Mouse (Mus musculus): ENCODE results near the gene Hoxd4.

DNA sequence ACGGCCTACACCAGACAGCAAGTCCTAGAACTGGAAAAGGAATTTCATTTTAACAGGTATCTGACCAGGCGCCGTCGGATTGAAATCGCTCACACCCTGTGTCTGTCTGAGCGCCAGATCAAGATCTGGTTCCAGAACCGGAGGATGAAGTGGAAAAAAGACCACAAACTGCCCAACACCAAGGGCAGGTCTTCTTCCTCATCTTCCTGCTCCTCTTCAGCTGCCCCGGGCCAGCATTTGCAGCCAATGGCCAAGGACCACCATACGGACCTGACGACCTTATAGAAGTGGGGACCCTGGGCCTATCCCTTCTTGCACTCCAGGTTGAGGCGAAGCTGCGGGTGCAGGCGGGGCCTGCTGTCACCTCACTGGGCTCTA lies 16.6 kb downstream of the Hoxd4 start:
- TF ChIP-seq EP300 (IDR thresholded peaks at IDR 0.05; ENCODE audit: insufficient read depth, low read depth, low read length) (no peak), POLR2A (IDR thresholded peaks at IDR 0.05; ENCODE audit: insufficient read depth, low read depth, low read length) (no peak), CTCF (IDR thresholded peaks at IDR 0.05) (no peak)

All from heart, adult 2 months (tissue).